In genomic region chr9:48813960-48814880, GRCm38 (mm10) we compare ENCODE assay signal across 11 mouse cellular contexts. TPM values are rescaled to one million over a fixed set of nuclear protein-coding genes. Genes with fewer than 3 reads are reported as not detected.
A peak's percentile ranks its signal among the peaks of the same experiment; 100 is the strongest.
DNase-seq lines count a peak whose midpoint lies in the region; ATAC-seq and TF ChIP-seq lines count a peak whose summit lies in the region.
"Had no signal": no experiment of that assay in that cellular context is flagged by ENCODE, and none has a peak within 500 bp of the region (broad histone marks: within the 10 kb centered on the region; RNA-seq: fewer than 3 reads in every experiment).

No protein-coding gene starts in this region.

- no peaks in the 10 kb centered on the region for H3K9me3 ChIP-seq in intestine, postnatal 0 days (ENCODE audit: control insufficient read depth)
- no peaks in the 10 kb centered on the region for H3K9me3 ChIP-seq in intestine, embryonic 15.5 days
- H3K9me3 ChIP-seq in G1E (replicated peaks) = no peaks in the 10 kb centered on the region
- H3K9me3 ChIP-seq: neural tube, embryonic 12.5 days had no signal

- H3K4me2 ChIP-seq in intestine, postnatal 0 days (replicated peaks; ENCODE audit: low read depth) = no peak overlapping the region
- H3K4me2 ChIP-seq in intestine, embryonic 15.5 days (replicated peaks) = no peak overlapping the region
- H3K4me2 ChIP-seq: neural tube, embryonic 12.5 days had no signal

- no peak for ATAC-seq in intestine, postnatal 0 days
- ATAC-seq in intestine, embryonic 15.5 days = no peak
- peak; percentile 89 for ATAC-seq in G1E (ENCODE audit: extremely low read depth, insufficient number of reproducible peaks, low FRiP score, poor library complexity, severe bottlenecking)
- ATAC-seq in granulocyte monocyte progenitor cell, adult 5-6 weeks (replicated peaks; ENCODE audit: poor library complexity, severe bottlenecking) = peak; percentile 79
- no peak for ATAC-seq in inflammation-experienced regulatory T-cells, adult 6 months

- H3K36me3 ChIP-seq in intestine, postnatal 0 days (ENCODE audit: control insufficient read depth, insufficient read depth) = no peaks in the 10 kb centered on the region
- H3K36me3 ChIP-seq in intestine, embryonic 15.5 days = no peaks in the 10 kb centered on the region
- peaks cover 69% of the 10 kb centered on the region for H3K36me3 ChIP-seq in G1E (replicated peaks)
- H3K36me3 ChIP-seq: neural tube, embryonic 12.5 days had no signal

- H3K27me3 ChIP-seq in intestine, postnatal 0 days (replicated peaks; ENCODE audit: control insufficient read depth, insufficient read depth, low read length) = no peaks in the 10 kb centered on the region
- peaks cover under 1% of the 10 kb centered on the region; the same call in 1 of the 2 replicates for H3K27me3 ChIP-seq in intestine, embryonic 15.5 days (replicated peaks)
- no peaks in the 10 kb centered on the region for H3K27me3 ChIP-seq in G1E (ENCODE audit: insufficient read depth, low read length)
- H3K27me3 ChIP-seq: CH12.LX; neural tube, embryonic 12.5 days had no signal

- DNase-seq in G1E (ENCODE audit: low spot score) (peak; percentile 84), liver (peak; percentile 83)
- no peak for DNase-seq in ovary, postnatal 14 days (ENCODE audit: low spot score)
- DNase-seq in kidney, adult 11 months = no peak
- DNase-seq: adrenal gland, postnatal 14 days had no signal

- no peak overlapping the region for H3K4me3 ChIP-seq in intestine, postnatal 0 days (ENCODE audit: low read depth, low read length)
- no peak overlapping the region for H3K4me3 ChIP-seq in intestine, embryonic 15.5 days (replicated peaks)
- H3K4me3 ChIP-seq in G1E (ENCODE audit: low read depth, low read length) = peak overlapping the region; percentile 53; the same call in 1 of the 2 replicates
- H3K4me3 ChIP-seq: neural tube, embryonic 12.5 days had no signal

- H3K9ac ChIP-seq in intestine, postnatal 0 days (ENCODE audit: low read depth, low read length) = no peak overlapping the region
- no peak overlapping the region for H3K9ac ChIP-seq in intestine, embryonic 15.5 days
- H3K9ac ChIP-seq: neural tube, embryonic 12.5 days had no signal

- no peaks in the 10 kb centered on the region for H3K4me1 ChIP-seq in intestine, postnatal 0 days (replicated peaks; ENCODE audit: control insufficient read depth, insufficient read depth, low read length)
- H3K4me1 ChIP-seq in intestine, embryonic 15.5 days (replicated peaks) = 0 out of 2 replicates have a peak, but pooled peaks cover 4% of the 10 kb centered on the region
- peaks cover 98% of the 10 kb centered on the region for H3K4me1 ChIP-seq in G1E (ENCODE audit: insufficient read depth, low read depth, low read length)

- H3K27ac ChIP-seq in intestine, postnatal 0 days (ENCODE audit: low read depth, low read length) = no peak overlapping the region
- H3K27ac ChIP-seq in intestine, embryonic 15.5 days = no peak overlapping the region
- H3K27ac ChIP-seq: neural tube, embryonic 12.5 days had no signal

- 61% methylated on average over 19 of the region's 19 CpGs for WGBS in intestine, postnatal 0 days
- 54% methylated on average over 19 of the region's 19 CpGs for WGBS in intestine, embryonic 15.5 days

- peak; percentile 38 for TF ChIP-seq CTCF in intestine, postnatal 0 days (IDR thresholded peaks at IDR 0.05; ENCODE audit: low read depth)
- no peak for TF ChIP-seq CTCF in G1E (IDR thresholded peaks at IDR 0.05; ENCODE audit: low read depth, low read length)

RNA-seq across cellular contexts. Expression of gene Zbtb16, which starts 21.8 kb away (rescaled TPM):
- polyA plus RNA-seq in intestine, postnatal 0 days (2015; fragmentation: Nextera tagmentation; extraction: Ambion mirVana) = 0.61 and 0.91 TPM in 2 replicates
- polyA plus RNA-seq in intestine, embryonic 15.5 days (2015; fragmentation: Nextera tagmentation; extraction: Ambion mirVana) = 2.0 and 2.4 TPM in 2 replicates
- total RNA-seq in G1E (2014; fragmentation: Nextera tagmentation) (35.0 and 45.5 TPM in 2 replicates), G1E (2017) (9.7 and 10.6 TPM in 2 replicates)
- polyA plus RNA-seq in G1E (2012) = 18.4 and 20.0 TPM in 2 replicates
- 6.3 and 10.0 TPM in 2 replicates for total RNA-seq in granulocyte monocyte progenitor cell, adult 5-6 weeks (2014; fragmentation: Nextera tagmentation)
- total RNA-seq in granulocyte monocyte progenitor cell, adult 5-6 weeks (2017) = 7.0 and 10.1 TPM in 2 replicates
- not detected for polyA plus RNA-seq in inflammation-experienced regulatory T-cells, adult 6 months (2017; shearing (Covaris generic))

Comparison
In these comparisons a context has a peak if more than half of its experiments do, and no peak if none do; other contexts are left out.
1. ATAC-seq: peak in G1E (single experiment) and granulocyte monocyte progenitor cell, adult 5-6 weeks (single experiment); none in intestine, postnatal 0 days (single experiment), intestine, embryonic 15.5 days (single experiment) and inflammation-experienced regulatory T-cells, adult 6 months (single experiment).
2. DNase-seq: peak in G1E (single experiment) and liver (single experiment); none in ovary, postnatal 14 days (single experiment) and kidney, adult 11 months (single experiment).